Mouse (Mus musculus): Measurements from ENCODE around the gene Gm3486.
"Not testable (repeated sequence)": the region's sequence is repeated elsewhere in the genome, so short reads cannot be mapped to it uniquely, and the experiment has no call there.

The Gm3486 gene
- long read RNA-seq, experiment 1: 0 reads
- long read RNA-seq, experiment 2: 0 reads

GRCm38 (mm10) chr14:41489385-41489784, at the start of gene Gm3486:
Gene Gm3486 (minus strand): TSS chr14:41489485.
- intact Hi-C loops (cut with DNase I): not testable (repeated sequence)

- intact Hi-C loops (cut with DNase I): not testable (repeated sequence)
Observed at GRCm38 (mm10) chr14:41524695-41525094, 35.4 kb upstream of the Gm3486 start.

GRCm38 (mm10) chr14:41520683-41521082, 31.4 kb upstream of the Gm3486 start:
- intact Hi-C loops (cut with DNase I): not testable (repeated sequence)

- intact Hi-C loops (cut with DNase I): not testable (repeated sequence)
Observed at GRCm38 (mm10) chr14:41453418-41453817, 35.9 kb downstream of the Gm3486 start, which contains the start of gene Gm7954. Gene Gm7954 (minus strand): TSS chr14:41453518.

All from adrenal gland (tissue).